Mouse (Mus musculus): ENCODE measurements at regions not wholly inside any gene's neighbourhood (a gene's known extent, or its start where the extent isn't known, plus 50 kb on each side); places are given as distances from the start of the nearest gene placed in this dataset.
A peak's percentile ranks its signal among the peaks of the same experiment; 100 is the strongest.

DNA sequence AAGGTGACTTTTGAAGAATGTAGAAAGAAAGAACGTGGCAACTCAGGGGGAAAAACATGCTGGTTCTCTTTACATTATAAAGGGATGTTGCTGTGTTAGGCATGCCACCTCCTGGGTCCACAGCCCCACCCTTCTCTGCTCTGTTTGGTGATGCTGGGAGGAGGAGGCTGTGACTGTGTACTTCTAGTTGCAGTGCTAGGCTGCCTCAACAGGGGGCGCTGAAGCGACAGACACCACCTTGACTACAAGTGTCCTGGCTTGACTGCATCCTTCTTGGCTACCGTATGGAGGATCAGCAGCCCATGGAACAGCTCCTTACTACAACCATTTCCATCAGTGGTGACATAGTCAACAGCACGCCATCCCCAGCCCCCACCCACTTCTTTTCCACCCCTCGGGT is 104.9 kb upstream of the Arl4c start:
- DNase-seq (ENCODE audit: low spot score in 2 of 2): peak in 1 of 2 experiments; percentile 13
- intact Hi-C loops (cut with DNase I): no loop called here

DNA sequence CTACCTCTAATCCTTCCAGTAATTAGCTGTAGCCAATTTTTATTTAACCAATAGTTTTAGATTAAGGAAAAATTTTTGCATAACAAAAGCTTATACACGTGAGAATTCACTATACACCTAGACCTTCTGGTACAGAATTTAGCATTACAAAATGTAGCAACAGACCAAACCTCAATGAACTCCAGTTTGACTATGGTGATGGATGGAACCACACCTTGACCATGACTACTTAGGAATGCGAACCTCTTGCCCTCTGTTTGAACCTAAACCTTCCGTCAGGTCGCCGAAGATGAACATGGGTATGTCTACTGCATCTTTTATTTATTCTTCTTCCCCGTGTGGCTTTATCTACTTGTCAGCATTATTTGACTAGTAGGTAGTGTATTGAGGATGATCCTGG is 105.9 kb upstream of the Arl4c start:
- intact Hi-C loops (cut with DNase I): no loop called here

DNA sequence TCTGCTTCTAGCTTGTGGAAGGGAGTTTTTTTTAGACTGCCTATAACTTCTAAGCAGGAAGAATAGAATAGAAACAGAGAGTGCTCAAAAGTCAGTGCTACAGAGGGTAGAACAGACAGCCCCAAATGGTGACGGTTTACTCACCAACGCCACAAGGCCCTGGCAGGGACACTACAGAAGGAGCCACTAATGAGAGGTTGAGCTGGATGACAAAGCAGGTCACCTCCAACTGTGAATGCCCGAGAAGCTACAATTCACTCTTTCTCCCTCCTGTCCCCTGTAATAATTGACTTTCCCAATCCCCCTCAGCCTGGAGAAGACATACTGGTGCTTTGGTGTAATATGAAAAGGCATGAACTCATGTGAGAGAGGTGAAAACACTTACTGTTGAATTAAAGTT is 106.5 kb upstream of the Arl4c start:
- intact Hi-C loops (cut with DNase I): no loop called here

More for the DNA sequence above, 105.9 kb upstream of the Arl4c start:
- no peak for DNase-seq (ENCODE audit: low spot score in 2 of 2)

DNA sequence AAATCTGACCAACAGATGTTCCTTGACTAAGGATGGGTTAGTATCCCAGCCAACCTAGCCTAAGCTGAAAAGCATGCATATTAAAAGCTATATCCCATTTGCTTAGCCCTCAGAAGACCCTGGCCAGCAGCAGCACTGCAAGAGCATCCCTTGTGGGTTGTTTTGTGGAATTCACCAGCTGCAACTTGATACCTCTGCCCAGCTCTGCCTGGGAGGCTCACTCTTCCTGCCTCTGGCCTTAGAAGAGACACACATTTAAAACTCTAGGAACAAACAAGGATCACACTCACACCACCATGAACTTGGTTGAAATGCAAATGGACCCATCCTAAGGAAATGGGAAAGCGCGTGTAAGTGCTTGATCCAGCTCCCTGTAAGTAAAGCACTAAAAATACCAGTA is 107.7 kb upstream of the Arl4c start:
- intact Hi-C loops (cut with DNase I): no loop called here
- DNase-seq (ENCODE audit: low spot score in 2 of 2): no peak

More for the DNA sequence above, 106.5 kb upstream of the Arl4c start:
- no peak for DNase-seq (ENCODE audit: low spot score in 2 of 2)

DNA sequence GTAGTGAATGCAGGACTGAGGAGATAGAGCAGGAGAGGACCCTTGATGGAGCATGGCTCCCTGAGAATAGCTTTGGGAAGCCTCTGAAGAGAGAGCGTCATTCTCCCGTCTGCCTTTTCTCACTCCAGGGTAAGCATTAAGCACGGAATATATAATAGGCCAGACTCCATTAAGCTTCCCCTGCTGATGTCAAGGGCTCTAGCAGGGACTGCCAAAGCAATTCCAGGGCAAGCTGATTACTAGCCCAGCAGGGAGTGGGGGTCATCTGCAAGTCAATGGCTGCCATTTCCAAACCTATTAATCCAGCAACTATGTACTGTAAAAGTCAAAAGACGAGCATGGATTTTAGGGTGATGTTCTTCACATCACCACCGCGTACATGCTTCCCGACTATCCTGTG is 111.2 kb upstream of the Arl4c start:
- DNase-seq (ENCODE audit: low spot score in 2 of 2): no peak
- intact Hi-C loops (cut with DNase I): no loop called here

DNA sequence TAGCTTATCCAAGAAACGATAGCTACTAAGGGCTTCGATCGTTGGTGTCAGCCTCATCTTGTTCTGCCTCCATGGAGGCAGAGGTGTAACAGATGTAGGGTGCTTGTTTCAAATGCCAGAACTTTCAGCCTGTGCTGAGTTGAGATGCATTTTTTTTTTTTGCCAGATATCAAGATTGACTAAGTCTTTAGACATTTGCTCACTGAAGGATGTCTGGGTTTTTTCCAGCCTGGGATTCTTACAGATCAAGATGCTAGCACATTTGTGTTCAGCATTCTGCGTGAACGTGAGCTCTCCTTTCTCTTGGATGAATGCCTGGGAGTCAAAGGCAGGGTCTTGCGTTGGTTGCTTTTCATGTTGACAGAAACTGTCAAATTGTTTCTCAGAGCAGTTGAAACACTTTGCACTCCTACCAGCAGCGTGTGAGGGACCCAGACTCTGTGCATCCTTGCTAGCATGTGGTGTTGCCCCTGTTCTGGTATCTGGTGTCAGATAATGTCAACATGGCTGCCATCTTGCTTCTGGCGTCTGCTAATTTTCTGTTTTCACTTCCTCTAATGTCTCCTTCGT is 114.4 kb upstream of the Arl4c start:
- no peak for DNase-seq (ENCODE audit: low spot score in 2 of 2)
- intact Hi-C loops (cut with DNase I): no loop called here

DNA sequence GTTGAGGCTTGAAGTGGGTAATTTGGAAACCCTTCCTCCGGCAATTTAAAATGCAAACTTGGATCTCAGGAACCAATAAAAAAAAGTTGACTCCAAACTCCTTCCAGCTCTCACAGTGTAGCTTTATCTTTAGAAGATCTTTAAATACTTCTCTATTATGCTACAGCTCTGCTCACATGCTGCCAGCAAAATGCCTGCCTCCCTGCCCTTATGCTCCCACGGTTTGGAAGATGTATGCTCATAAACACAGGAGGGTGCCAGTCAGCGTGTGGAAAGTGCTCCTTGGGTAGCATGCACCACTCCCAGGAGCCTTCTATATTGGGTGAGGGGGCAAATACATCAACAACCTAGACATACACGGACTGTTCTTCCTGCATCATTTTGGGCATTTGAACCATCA is 123.2 kb upstream of the Arl4c start:
- intact Hi-C loops (cut with DNase I): no loop called here
- peak; percentile 5 to 8 for DNase-seq (ENCODE audit: low spot score in 2 of 2)

DNA sequence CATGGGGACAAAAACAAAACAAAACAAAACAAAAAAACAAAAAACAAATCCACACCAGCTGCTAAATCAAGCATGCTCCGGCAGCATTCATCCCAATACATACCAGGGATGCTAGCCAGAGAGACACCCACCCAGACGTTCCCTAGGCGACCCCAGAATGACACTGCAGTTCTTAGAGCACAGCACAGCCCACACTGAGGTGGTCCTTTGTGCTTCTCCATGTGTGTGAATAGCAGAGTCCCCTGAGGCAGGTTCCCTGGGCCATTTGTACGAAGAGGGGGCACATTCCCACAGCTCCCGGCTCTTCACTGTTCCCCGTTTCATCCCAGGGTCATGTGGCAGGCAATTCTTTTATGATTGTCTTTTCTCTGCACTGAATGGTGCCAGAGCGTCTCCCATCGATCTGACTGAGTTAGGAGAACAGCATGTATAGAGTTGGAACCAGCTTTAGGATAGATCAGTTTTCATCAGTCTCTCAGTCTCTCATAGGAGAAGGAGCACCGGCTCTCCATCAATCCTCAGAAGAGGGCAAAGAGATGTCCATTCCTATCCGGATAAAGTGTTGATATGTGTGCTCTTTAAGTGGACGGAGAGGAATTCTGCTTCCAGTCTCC is 136.7 kb upstream of the Arl4c start:
- intact Hi-C loops (cut with DNase I): no loop called here
- DNase-seq (ENCODE audit: low spot score in 2 of 2): no peak

DNA sequence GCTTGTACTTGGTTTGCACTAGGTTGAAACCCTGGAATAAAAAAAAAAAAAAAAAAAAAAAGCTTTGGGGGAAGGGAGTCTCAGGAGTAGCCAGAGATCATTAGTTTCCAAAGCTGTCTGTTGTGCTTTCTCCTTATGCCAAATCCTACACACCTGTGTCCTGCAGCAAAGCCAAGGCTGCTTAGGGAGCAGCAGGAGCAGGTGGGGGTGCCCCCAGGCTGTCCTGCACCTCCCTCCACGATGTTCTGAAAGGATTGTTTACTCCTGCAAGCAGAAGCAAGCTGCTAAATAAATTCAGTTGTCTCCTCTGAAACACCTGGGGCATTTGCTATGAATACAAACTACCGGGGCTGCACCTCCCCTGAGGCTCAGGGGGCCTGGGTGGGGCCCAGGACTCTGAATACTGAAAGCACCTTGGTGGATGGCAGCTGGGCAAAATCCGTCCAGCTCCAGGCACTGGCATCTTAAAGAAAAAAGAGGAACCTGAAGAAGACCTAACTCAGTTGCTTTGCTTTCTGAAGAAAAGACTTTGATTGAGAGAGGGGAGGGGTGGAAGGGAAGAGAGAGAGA is 137.5 kb upstream of the Arl4c start:
- DNase-seq (ENCODE audit: low spot score in 2 of 2): no peak
- intact Hi-C loops (cut with DNase I): no loop called here

DNA sequence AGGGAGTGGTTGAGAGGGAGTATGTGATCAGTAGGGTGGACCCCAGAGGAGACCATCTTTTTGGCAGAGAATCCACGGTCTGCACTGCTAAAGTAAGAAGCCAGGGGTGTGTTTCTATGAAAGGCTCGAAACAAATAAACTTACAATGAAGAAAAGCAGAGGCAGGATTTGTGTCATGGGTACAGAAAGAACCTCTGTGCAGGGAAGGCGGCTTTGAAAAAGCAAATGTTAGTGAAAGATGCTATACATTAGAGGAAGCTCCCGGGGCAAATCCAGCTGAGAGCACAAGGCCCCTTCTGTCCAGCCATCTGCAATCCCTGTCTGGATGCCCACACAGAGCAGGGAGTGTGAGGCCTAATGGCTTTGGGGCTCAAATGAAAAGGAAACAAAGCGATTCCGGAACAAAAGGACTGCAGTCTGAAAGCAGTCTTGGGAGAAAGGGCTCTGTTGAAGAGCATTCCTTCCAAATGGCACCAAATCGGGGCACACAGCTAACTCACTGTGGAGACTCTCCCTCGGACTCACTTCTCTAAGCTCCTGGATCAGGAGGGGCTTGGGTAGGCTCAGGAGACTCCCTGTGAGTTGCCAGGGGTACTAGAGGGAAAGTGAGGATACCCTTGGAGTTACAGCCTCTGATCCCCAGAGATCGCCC is 138.1 kb upstream of the Arl4c start:
- intact Hi-C loops (cut with DNase I): no loop called here
- no peak for DNase-seq (ENCODE audit: low spot score in 2 of 2)

DNA sequence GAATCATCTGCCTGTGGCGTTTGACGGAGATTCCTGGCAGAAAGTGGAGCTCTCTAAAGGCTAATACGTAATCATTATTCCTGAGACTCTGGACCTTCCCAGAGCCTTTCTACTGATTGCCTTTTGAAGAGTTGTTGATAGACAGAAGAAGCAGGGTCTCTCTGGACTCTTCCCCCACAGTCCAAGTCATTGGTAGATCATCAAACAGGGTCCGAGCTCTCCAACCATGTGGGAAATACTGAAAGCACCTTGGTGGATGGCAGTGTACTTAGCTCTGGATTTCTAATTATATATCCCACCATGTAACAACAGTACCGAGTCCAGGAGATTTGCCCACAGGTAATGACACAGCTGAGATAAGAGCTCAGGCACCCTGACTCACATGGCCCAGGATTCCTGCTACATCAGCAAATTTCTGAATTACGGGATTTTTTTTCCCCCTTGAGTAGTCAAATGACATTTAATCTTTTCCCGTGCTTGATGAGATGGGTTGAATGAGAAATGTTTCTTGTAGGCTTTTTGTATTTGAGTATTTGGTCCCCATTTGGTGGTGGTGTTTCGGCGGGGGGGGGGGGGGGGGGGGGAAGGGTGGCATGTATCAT is 139.1 kb upstream of the Arl4c start:
- no peak for DNase-seq (ENCODE audit: low spot score in 2 of 2)
- intact Hi-C loops (cut with DNase I): no loop called here

DNA sequence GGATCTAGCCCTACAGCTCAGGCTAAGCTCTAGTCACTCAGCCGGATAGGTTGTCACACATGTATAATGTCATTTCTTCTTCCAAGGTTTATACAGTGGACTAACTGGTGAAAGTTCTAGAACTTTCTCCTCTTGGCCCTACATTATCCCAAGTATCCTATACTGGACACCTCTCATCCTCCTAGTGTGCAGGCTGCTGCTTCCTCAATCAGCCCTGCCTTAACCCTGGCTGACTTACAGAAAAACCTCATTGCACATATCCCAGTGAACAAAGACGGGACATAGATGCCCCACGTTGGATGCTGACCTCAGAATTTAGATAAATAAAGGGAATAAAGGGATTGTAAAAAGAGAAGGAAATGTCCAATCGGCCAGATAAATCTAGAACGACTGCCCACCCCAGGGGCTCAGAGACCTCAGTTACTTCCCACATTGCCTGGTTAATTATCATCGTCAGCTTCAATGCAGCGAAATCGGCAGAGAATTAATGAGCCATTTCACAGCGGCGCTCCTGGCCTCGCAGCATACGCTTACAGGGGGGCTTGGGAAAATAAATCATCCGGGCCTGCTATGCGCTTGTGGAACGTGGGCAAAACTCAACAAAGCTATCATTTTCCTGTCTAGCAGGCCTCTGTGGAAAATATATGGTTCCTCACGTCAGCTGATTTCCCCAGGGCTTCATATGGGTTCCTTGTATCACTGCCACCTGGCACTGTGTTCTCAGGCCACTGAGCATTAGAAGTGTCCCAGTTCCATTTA is 145.5 kb upstream of the Arl4c start:
- no peak for DNase-seq (ENCODE audit: low spot score in 2 of 2)
- intact Hi-C loops (cut with DNase I): no loop called here

DNA sequence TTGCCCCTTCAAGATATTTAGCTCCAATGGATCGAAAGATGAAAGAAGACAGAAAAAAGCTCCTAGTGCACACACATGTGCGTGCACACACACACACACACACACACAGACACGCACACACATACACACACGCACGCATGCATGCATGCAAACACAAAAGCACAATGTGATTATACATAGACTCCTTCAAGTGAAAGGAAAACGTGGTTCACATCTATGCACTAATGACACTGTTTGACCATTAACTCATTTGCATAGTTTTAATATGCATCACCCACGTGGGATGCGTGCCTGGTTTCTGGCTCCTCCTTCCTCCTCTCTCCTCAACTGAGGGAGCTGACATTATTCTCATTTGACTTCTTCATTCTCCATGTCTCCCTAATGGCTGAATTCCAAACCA is 146.2 kb upstream of the Arl4c start:
- intact Hi-C loops (cut with DNase I): no loop called here
- no peak for DNase-seq (ENCODE audit: low spot score in 2 of 2)

DNA sequence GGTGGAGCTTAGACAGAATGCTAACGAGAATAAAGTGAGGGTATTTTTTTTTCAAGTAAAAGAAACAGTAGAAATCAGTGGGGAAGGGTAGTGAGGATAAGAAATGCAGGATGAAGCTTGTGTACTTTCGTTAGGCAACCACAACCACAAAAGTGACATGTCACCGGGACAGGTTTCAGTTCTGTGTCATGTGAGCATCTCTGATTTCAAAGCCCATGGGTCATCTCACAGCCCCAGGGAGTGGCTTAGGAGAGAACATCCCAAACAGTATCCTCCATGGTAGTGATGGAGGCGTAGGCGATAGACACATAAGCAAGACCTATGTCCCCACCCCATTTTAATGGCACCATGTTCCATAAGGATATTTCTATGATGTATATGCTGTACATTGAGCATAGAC is 147.4 kb upstream of the Arl4c start:
- intact Hi-C loops (cut with DNase I): no loop called here
- DNase-seq (ENCODE audit: low spot score in 2 of 2): no peak

DNA sequence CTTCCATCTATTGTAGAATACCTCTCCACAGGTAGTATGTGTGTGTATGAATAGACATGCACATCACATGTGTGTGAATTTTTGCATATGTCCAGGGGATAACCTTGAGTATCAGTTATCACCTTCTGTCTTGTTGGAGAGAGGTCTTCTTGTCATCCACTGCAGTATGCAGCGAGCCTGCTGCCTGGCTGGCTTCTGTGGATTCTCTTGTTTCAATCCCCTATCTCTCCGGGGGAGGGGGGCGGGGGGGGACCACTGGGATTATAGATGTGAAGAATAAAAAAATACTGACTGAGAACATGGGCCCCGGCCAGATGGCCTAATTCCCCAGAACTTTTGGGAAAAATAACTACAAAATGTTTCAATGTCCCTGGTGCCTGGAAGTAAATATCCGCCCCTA is 149.9 kb upstream of the Arl4c start:
- intact Hi-C loops (cut with DNase I): no loop called here
- DNase-seq (ENCODE audit: low spot score in 2 of 2): no peak

DNA sequence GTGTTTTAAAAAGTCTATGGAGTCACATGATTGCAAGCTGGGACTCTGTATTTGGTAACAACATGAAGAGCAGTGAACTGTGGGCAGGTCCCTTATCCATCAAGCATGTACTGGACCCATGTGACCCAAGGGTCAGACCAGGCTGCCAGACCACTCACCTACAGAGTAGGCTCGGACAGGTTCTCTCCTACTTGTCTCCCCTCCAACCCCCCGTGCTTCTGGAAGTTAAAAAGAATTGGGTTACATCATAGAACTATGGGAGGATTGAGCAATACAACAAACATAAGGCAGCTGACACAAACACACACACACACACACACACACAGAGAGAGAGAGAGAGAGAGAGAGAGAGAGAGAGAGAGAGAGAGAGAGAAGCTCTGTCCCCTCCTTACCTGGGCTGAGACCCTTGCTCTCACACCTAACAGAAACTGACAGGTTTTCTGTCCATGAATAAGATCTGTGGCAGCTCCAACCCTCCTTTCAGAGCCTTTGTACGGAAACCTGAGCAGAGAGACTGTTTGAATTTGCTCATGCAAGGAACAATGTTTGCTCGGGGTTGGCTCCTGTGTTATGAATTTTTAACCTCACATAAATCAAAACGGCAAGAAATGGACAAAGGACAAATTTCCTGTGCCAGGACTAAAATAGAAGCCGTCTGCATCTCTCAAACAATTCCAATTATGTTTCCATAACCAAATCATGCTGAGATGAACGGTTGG is 159.0 kb upstream of the Arl4c start:
- DNase-seq (ENCODE audit: low spot score in 2 of 2): no peak
- intact Hi-C loops (cut with DNase I): no loop called here

DNA sequence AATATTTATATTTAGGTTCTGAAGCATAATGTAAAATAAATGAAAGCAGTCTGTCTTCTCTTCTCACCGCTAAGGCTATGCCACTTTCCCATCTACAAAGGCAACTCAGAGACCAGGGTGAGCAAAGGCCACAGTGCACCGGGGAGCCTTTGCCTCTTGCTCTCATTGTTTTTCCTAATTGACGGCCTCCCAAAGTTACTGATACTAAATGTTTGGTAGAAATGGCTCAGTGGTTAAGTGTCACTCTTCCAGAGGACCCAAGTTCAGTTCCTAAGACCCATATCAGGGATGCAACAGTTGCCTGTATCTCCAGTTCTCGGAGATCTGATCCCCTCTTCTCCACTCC is 159.5 kb upstream of the Arl4c start:
- no peak for DNase-seq (ENCODE audit: low spot score in 2 of 2)
- intact Hi-C loops (cut with DNase I): no loop called here

DNA sequence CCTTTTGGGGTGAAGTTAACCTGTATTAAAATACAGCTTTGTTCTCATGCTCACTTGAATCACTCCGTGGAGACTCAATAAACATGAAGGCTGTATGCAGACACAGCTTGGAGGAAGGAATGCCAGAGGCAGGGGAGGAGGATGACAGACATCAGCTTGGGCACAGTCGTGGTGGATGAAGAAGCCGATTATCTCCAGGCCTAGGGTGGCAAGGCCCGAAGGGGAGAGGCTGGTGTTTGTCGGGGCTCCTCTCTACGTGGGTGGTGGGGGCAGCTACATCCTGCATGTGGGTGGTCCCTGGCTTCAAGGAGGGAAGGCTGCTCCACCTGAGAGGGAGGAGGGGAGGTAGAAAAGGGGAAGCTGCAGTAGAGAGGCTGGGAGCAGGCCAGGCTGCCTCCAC is 163.4 kb upstream of the Arl4c start:
- peak in 1 of 2 experiments; percentile 5 for DNase-seq (ENCODE audit: low spot score in 2 of 2)

DNA sequence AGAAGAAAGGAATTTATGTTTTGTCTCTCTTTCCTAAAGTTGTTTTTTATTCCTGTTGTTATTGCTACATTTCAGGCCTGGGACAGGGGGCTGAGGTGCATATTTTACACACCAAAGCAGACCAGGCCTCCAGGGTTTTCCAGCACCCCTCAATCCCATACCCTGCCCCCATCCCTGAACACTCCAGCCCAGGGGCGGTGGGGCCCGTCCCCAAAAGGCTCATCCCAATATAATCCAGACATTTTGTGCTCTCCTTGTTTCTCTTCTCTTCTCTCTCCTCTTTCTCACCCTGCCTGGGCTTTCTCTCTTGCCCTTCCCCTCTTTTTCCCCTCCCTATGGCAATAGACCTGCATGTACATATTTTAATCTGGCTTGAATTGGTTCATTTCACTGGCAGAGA is 164.6 kb upstream of the Arl4c start:
- DNase-seq (ENCODE audit: low spot score in 2 of 2): no peak
- intact Hi-C loops (cut with DNase I): no loop called here

More for the DNA sequence above, 163.4 kb upstream of the Arl4c start:
- intact Hi-C loops (cut with DNase I): no loop called here

DNA sequence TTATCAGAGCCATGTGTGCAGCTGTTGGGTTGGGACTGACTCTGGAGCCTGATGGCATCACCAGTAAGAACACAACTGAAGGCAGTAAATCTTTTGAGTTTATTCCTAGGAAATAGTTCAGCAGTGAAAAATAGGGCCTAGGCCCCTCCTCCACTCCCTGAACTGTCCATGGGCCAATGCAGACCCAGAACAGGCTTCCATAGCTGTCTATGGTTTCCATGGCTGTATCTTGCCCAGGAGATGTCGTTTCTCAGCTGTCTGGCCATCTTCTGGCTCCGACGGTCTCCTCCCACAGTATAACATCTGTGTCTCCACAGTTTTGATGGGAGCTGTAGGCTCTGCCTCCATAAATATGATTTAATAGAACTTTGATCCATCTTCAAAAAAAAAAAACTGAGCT is 165.1 kb upstream of the Arl4c start:
- intact Hi-C loops (cut with DNase I): no loop called here
- DNase-seq (ENCODE audit: low spot score in 2 of 2): no peak
